Mouse (Mus musculus) B cell, adult 2 months (primary cell): ENCODE data around the gene Ugt1a8.
"Not testable (repeated sequence)": the region's sequence is repeated elsewhere in the genome, so short reads cannot be mapped to it uniquely, and the experiment has no call there.

ENCODE experiments used
- DNase-seq, 2 experiments: peaks; one replicate each; pipeline ENCODE4 v3.0.0; 2022

Ugt1a8 gene

GRCm38 (mm10) chr1:88109604-88110003, 22.0 kb downstream of the Ugt1a8 start:
- not testable (repeated sequence) for DNase-seq

- DNase-seq: not testable (repeated sequence)
Observed at GRCm38 (mm10) chr1:88112769-88113168, 25.2 kb downstream of the Ugt1a8 start.

- DNase-seq: not testable (repeated sequence)
Observed at GRCm38 (mm10) chr1:88120550-88120949, 32.9 kb downstream of the Ugt1a8 start.

- not testable (repeated sequence) for DNase-seq
Observed at GRCm38 (mm10) chr1:88121521-88121920, 33.9 kb downstream of the Ugt1a8 start.

GRCm38 (mm10) chr1:88125827-88126360, 38.3 kb downstream of the Ugt1a8 start:
- DNase-seq: not testable (repeated sequence)

- not testable (repeated sequence) for DNase-seq
Observed at GRCm38 (mm10) chr1:88129091-88129490, 41.5 kb downstream of the Ugt1a8 start.

- not testable (repeated sequence) for DNase-seq
Observed at GRCm38 (mm10) chr1:88130223-88130622, 42.6 kb downstream of the Ugt1a8 start.

- DNase-seq: no peak
Observed at GRCm38 (mm10) chr1:88133908-88134456, 46.4 kb downstream of the Ugt1a8 start.

- DNase-seq: not testable (repeated sequence)
Observed at GRCm38 (mm10) chr1:88134457-88135011, 46.9 kb downstream of the Ugt1a8 start, which contains the start of gene Ugt1a6a. Ugt1a6a (plus strand) TSS chr1:88134809.

- DNase-seq: not testable (repeated sequence)
Observed at GRCm38 (mm10) chr1:88135229-88135904, 47.8 kb downstream of the Ugt1a8 start.

GRCm38 (mm10) chr1:88136646-88137045, 49.0 kb downstream of the Ugt1a8 start:
- DNase-seq: no peak

GRCm38 (mm10) chr1:88137264-88137663, 49.7 kb downstream of the Ugt1a8 start:
- no peak for DNase-seq

- no peak for DNase-seq
Observed at GRCm38 (mm10) chr1:88138145-88138544, 50.5 kb downstream of the Ugt1a8 start.

- DNase-seq: not testable (repeated sequence)
Observed at GRCm38 (mm10) chr1:88140492-88140891, 52.9 kb downstream of the Ugt1a8 start.

GRCm38 (mm10) chr1:88143966-88144675, 56.5 kb downstream of the Ugt1a8 start:
- DNase-seq: peak; percentile 62 to 64

GRCm38 (mm10) chr1:88145278-88145677, 57.7 kb downstream of the Ugt1a8 start:
- peak in 1 of 2 experiments; percentile 3 for DNase-seq

- not testable (repeated sequence) for DNase-seq
Observed at GRCm38 (mm10) chr1:88150133-88150532, 62.5 kb downstream of the Ugt1a8 start.

GRCm38 (mm10) chr1:88158430-88158829, 70.8 kb downstream of the Ugt1a8 start:
- DNase-seq: no peak

GRCm38 (mm10) chr1:88165711-88166110, 78.1 kb downstream of the Ugt1a8 start, which contains the start of gene Ugt1a5:
Ugt1a5 (plus strand) TSS chr1:88166012.
- DNase-seq: no peak

- not testable (repeated sequence) for DNase-seq
Observed at GRCm38 (mm10) chr1:88172190-88172589, 84.6 kb downstream of the Ugt1a8 start.

GRCm38 (mm10) chr1:88179657-88180056, 92.0 kb downstream of the Ugt1a8 start:
- no peak for DNase-seq

GRCm38 (mm10) chr1:88186325-88186935, 98.8 kb downstream of the Ugt1a8 start:
- DNase-seq: no peak

- no peak for DNase-seq
Observed at GRCm38 (mm10) chr1:88192136-88192535, 104.5 kb downstream of the Ugt1a8 start.
